Mouse (Mus musculus) midbrain, embryonic 13.5 days (tissue): Measurements from ENCODE around the gene Crisp2. TPM values are rescaled to one million over a fixed set of nuclear protein-coding genes. Genes with fewer than 3 reads are reported as not detected.
"Not testable (repeated sequence)": the region's sequence is repeated elsewhere in the genome, so short reads cannot be mapped to it uniquely, and the experiment has no call there.

ENCODE experiments used
- ATAC-seq: fragments of 200-750 bp; cut with Nextera tagmentation; 2 replicates; pipeline ENCODE4 v1.8.0; 2017; ENCODE audit warnings: mild to moderate bottlenecking, moderate TSS enrichment, moderate library complexity
- H3K27ac ChIP-seq: fragments of 300-500 bp; sonication (generic); 2 replicates; pipeline ENCODE4 v1.5.1; 2015; ENCODE audit warnings: inconsistent platforms, mild to moderate bottlenecking, moderate library complexity
- H3K27me3 ChIP-seq: fragments of 300-500 bp; sonication (generic); 2 replicates; pipeline ENCODE4 v1.6.1; 2015; ENCODE audit warnings: mild to moderate bottlenecking, inconsistent platforms
- H3K36me3 ChIP-seq: fragments of 300-500 bp; sonication (generic); 2 replicates; pipeline ENCODE4 v1.6.1; 2015; ENCODE audit warnings: mild to moderate bottlenecking, inconsistent platforms
- H3K4me1 ChIP-seq: fragments of 300-500 bp; sonication (generic); replicated peaks from 2 replicates; pipeline ENCODE4 v1.6.1; 2015; ENCODE audit warnings: inconsistent platforms
- H3K4me2 ChIP-seq: fragments of 300-500 bp; sonication (generic); replicated peaks from 2 replicates; pipeline ENCODE4 v1.6.1; 2015; ENCODE audit warnings: moderate library complexity, mild to moderate bottlenecking, inconsistent platforms
- H3K4me3 ChIP-seq: fragments of 300-500 bp; sonication (generic); replicated peaks from 2 replicates; pipeline ENCODE4 v1.5.1; 2015; ENCODE audit warnings: mild to moderate bottlenecking, inconsistent platforms
- H3K9ac ChIP-seq: fragments of 300-500 bp; sonication (generic); replicated peaks from 2 replicates; pipeline ENCODE4 v1.6.1; 2015; ENCODE audit warnings: mild to moderate bottlenecking, inconsistent platforms
- H3K9me3 ChIP-seq: fragments of 300-500 bp; sonication (generic); 2 replicates; pipeline ENCODE4 v1.6.1; 2016; ENCODE audit warnings: mild to moderate bottlenecking, inconsistent platforms
- WGBS: fragments of 180-500 bp; shearing (Covaris S2); methylation state at CpG from one replicate; pipeline ENCODE4 v1.1.7; 2015; 5-methylcytosine and 5-hydroxymethylcytosine counted together
- polyA plus RNA-seq: library from polyadenylated mRNA; unstranded; fragments of >200 nt; fragmentation: Nextera tagmentation; extraction: Ambion mirVana; gene quantifications from 2 replicates; pipeline ENCODE4 v1.2.1, GENCODE M21; 2015

Gene Crisp2
- polyA plus RNA-seq, 1 experiment from 2014 or later = not detected

GRCm38 (mm10) chr17:40802707-40803340 is 4.0 kb downstream of the Crisp2 start:
- Histone ChIP-seq H3K9me3 (no peaks in the 10 kb centered on the region), H3K36me3 (no peaks in the 10 kb centered on the region), H3K27ac (no peak overlapping the region), H3K4me1 (no peaks in the 10 kb centered on the region), H3K9ac (no peak overlapping the region), H3K27me3 (no peaks in the 10 kb centered on the region), H3K4me3 (no peak overlapping the region), H3K4me2 (no peak overlapping the region)
- ATAC-seq = no peak
- 88% methylated on average over 3 of the region's 3 CpGs for WGBS

- H3K4me1 ChIP-seq = no peaks in the 10 kb centered on the region
- no peak for ATAC-seq
- no peak overlapping the region for H3K4me2 ChIP-seq
- WGBS = 64% methylated on average over 20 of the region's 20 CpGs
- no peak overlapping the region for H3K27ac ChIP-seq
- no peak overlapping the region for H3K9ac ChIP-seq
- no peaks in the 10 kb centered on the region for H3K36me3 ChIP-seq
- no peaks in the 10 kb centered on the region for H3K9me3 ChIP-seq
- no peaks in the 10 kb centered on the region for H3K27me3 ChIP-seq
- H3K4me3 ChIP-seq = no peak overlapping the region
These were observed 12.6 kb downstream of the Crisp2 start for GRCm38 (mm10) chr17:40793921-40794854.

GRCm38 (mm10) chr17:40789877-40790276 is 16.9 kb downstream of the Crisp2 start:
- Histone ChIP-seq H3K9me3 (no peaks in the 10 kb centered on the region), H3K4me3 (no peak overlapping the region), H3K36me3 (no peaks in the 10 kb centered on the region), H3K9ac (no peak overlapping the region), H3K4me2 (no peak overlapping the region), H3K4me1 (no peaks in the 10 kb centered on the region), H3K27ac (no peak overlapping the region), H3K27me3 (no peaks in the 10 kb centered on the region)
- no peak for ATAC-seq

GRCm38 (mm10) chr17:40767120-40767519 is 39.7 kb downstream of the Crisp2 start:
- Histone ChIP-seq H3K9ac (no peak overlapping the region), H3K4me2 (no peak overlapping the region), H3K4me1 (no peaks in the 10 kb centered on the region), H3K4me3 (no peak overlapping the region), H3K27ac (no peak overlapping the region), H3K27me3 (no peaks in the 10 kb centered on the region), H3K9me3 (no peaks in the 10 kb centered on the region), H3K36me3 (no peaks in the 10 kb centered on the region)
- WGBS = 74% methylated on average over 1 of the region's 1 CpGs
- ATAC-seq = no peak

- no peak overlapping the region for H3K4me2 ChIP-seq
- 84% methylated on average over 4 of the region's 4 CpGs for WGBS
- no peaks in the 10 kb centered on the region for H3K36me3 ChIP-seq
- no peaks in the 10 kb centered on the region for H3K9me3 ChIP-seq
- no peak overlapping the region for H3K27ac ChIP-seq
- no peak overlapping the region for H3K9ac ChIP-seq
- ATAC-seq = no peak
- H3K4me3 ChIP-seq = no peak overlapping the region
- no peaks in the 10 kb centered on the region for H3K4me1 ChIP-seq
- H3K27me3 ChIP-seq = no peaks in the 10 kb centered on the region
These were observed 43.1 kb downstream of the Crisp2 start for GRCm38 (mm10) chr17:40763662-40764061.

GRCm38 (mm10) chr17:40731724-40732123 is 75.1 kb downstream of the Crisp2 start:
- Histone ChIP-seq H3K4me2 (no peak overlapping the region), H3K27me3 (no peaks in the 10 kb centered on the region), H3K9ac (no peak overlapping the region), H3K4me3 (no peak overlapping the region), H3K27ac (no peak overlapping the region), H3K36me3 (no peaks in the 10 kb centered on the region), H3K9me3 (no peaks in the 10 kb centered on the region), H3K4me1 (no peaks in the 10 kb centered on the region)
- 64% methylated on average over 4 of the region's 4 CpGs for WGBS
- ATAC-seq = no peak

- ATAC-seq = no peak
- Histone ChIP-seq H3K9ac (no peak overlapping the region), H3K27me3 (no peaks in the 10 kb centered on the region), H3K27ac (no peak overlapping the region), H3K9me3 (no peaks in the 10 kb centered on the region), H3K4me2 (no peak overlapping the region), H3K36me3 (no peaks in the 10 kb centered on the region), H3K4me3 (no peak overlapping the region), H3K4me1 (no peaks in the 10 kb centered on the region)
- WGBS = 83% methylated on average over 2 of the region's 2 CpGs
These were observed 75.5 kb downstream of the Crisp2 start for GRCm38 (mm10) chr17:40731296-40731695.

- Histone ChIP-seq H3K36me3 (no peaks in the 10 kb centered on the region), H3K4me2 (no peak within 1 kb of the TSS), H3K4me1 (no peaks in the 10 kb centered on the region), H3K4me3 (no peak within 1 kb of the TSS), H3K27ac (no peak within 1 kb of the TSS), H3K27me3 (no peaks in the 10 kb centered on the region), H3K9ac (no peak within 1 kb of the TSS), H3K9me3 (no peaks in the 10 kb centered on the region)
- WGBS = 89% methylated on average over 2 of the region's 2 CpGs
- no peak for ATAC-seq
These were observed 80.0 kb downstream of the Crisp2 start, which contains the start of gene Esp1 for GRCm38 (mm10) chr17:40726820-40727219. Gene Esp1 (plus strand): TSS chr17:40727120.

- H3K27ac ChIP-seq = not testable (repeated sequence)
These were observed 89.7 kb downstream of the Crisp2 start for GRCm38 (mm10) chr17:40717055-40717454.

GRCm38 (mm10) chr17:40716273-40716672 is 90.5 kb downstream of the Crisp2 start:
- no peaks in the 10 kb centered on the region for H3K4me1 ChIP-seq
- no peak overlapping the region for H3K9ac ChIP-seq
- no peak overlapping the region for H3K4me3 ChIP-seq
- H3K27me3 ChIP-seq = no peaks in the 10 kb centered on the region
- H3K27ac ChIP-seq = no peak overlapping the region
- no peak overlapping the region for H3K4me2 ChIP-seq
- no peak for ATAC-seq
- H3K36me3 ChIP-seq = no peaks in the 10 kb centered on the region
- H3K9me3 ChIP-seq = no peaks in the 10 kb centered on the region

More at GRCm38 (mm10) chr17:40717055-40717454, 89.7 kb downstream of the Crisp2 start:
- not testable (repeated sequence) for H3K27me3 ChIP-seq, ATAC-seq, H3K4me2 ChIP-seq, H3K9ac ChIP-seq, H3K4me1 ChIP-seq, H3K36me3 ChIP-seq, H3K4me3 ChIP-seq, H3K9me3 ChIP-seq
